ENCODE assay signal across 18 mouse cellular contexts in genomic region chr1:178744526-178744925, GRCm38 (mm10).
A peak's percentile ranks its signal among the peaks of the same experiment; 100 is the strongest.
DNase-seq lines count a peak whose midpoint lies in the region; ATAC-seq lines count a peak whose summit lies in the region.
"Had no signal": no experiment of that assay in that cellular context is flagged by ENCODE, and none has a peak within 500 bp of the region (broad histone marks: within the 10 kb centered on the region; RNA-seq: fewer than 3 reads in every experiment).

No protein-coding gene starts in this region.

- no peaks in the 10 kb centered on the region for H3K9me3 ChIP-seq in hindbrain, embryonic 12.5 days (replicated peaks)
- H3K9me3 ChIP-seq in hindbrain, embryonic 16.5 days (ENCODE audit: control insufficient read depth, low read length) = peaks cover 3% of the 10 kb centered on the region; the same call in 1 of the 2 replicates
- H3K9me3 ChIP-seq: forebrain, embryonic 15.5 days; hindbrain, embryonic 15.5 days had no signal

- peak; percentile 71 to 79 for DNase-seq in cerebellum, adult 18-20 months
- DNase-seq in cerebellum, postnatal 25 days = peak; percentile 71 to 77
- DNase-seq in retina, embryonic 14.5 days (ENCODE audit: low spot score) = peak; percentile 24
- DNase-seq in left cerebral cortex, postnatal 36 days (ENCODE audit: low spot score in 2 of 2) = no peak
- DNase-seq in kidney, adult 18-20 months = no peak
- DNase-seq: adrenal gland, postnatal 25 days; B cell, adult 2 months; heart, adult 18-20 months; kidney, adult 8-10 months; kidney, postnatal 25 days; lung, adult 18-20 months; lung, postnatal 36 days; right cerebral cortex, adult 18-20 months had no signal

- intact Hi-C loops in left cerebral cortex, postnatal 36 days (cut with DNase I) = no loop called here

- ATAC-seq in hindbrain, embryonic 12.5 days (ENCODE audit: low FRiP score) = no peak
- ATAC-seq in hindbrain, embryonic 16.5 days = no peak
- ATAC-seq: forebrain, embryonic 15.5 days had no signal

- H3K4me1 ChIP-seq in hindbrain, embryonic 12.5 days = peaks cover 5% of the 10 kb centered on the region; the same call in 1 of the 2 replicates
- H3K4me1 ChIP-seq in hindbrain, embryonic 16.5 days (ENCODE audit: control insufficient read depth, insufficient read depth, low read depth, low read length) = peaks cover 11% of the 10 kb centered on the region

- WGBS in hindbrain, embryonic 12.5 days = 59% methylated on average over 7 of the region's 7 CpGs
- WGBS in hindbrain, embryonic 16.5 days = 57% methylated on average over 7 of the region's 7 CpGs

- H3K27ac ChIP-seq in hindbrain, embryonic 12.5 days = 0 out of 2 replicates have a peak overlapping the region, but pooled peaks have one; percentile 12
- no peak overlapping the region for H3K27ac ChIP-seq in hindbrain, embryonic 16.5 days (ENCODE audit: low read depth, low read length)
- H3K27ac ChIP-seq: forebrain, embryonic 15.5 days; hindbrain, embryonic 15.5 days had no signal

- no peak overlapping the region for H3K9ac ChIP-seq in hindbrain, embryonic 12.5 days
- no peak overlapping the region for H3K9ac ChIP-seq in hindbrain, embryonic 16.5 days (ENCODE audit: low read depth, low read length)
- H3K9ac ChIP-seq: forebrain, embryonic 15.5 days; hindbrain, embryonic 15.5 days had no signal

- no peaks in the 10 kb centered on the region for H3K36me3 ChIP-seq in hindbrain, embryonic 12.5 days
- no peaks in the 10 kb centered on the region for H3K36me3 ChIP-seq in hindbrain, embryonic 16.5 days (ENCODE audit: control insufficient read depth, insufficient read depth, low read length)
- H3K36me3 ChIP-seq: forebrain, embryonic 15.5 days; hindbrain, embryonic 15.5 days had no signal

- H3K4me3 ChIP-seq in hindbrain, embryonic 12.5 days = no peak overlapping the region
- H3K4me3 ChIP-seq in hindbrain, embryonic 16.5 days (ENCODE audit: low read length) = no peak overlapping the region
- H3K4me3 ChIP-seq: erythroblast, embryonic 14.5 days; forebrain, embryonic 15.5 days; hindbrain, embryonic 15.5 days had no signal

- no peak overlapping the region for H3K4me2 ChIP-seq in hindbrain, embryonic 12.5 days (replicated peaks)
- no peak overlapping the region for H3K4me2 ChIP-seq in hindbrain, embryonic 16.5 days (ENCODE audit: low read length)
- H3K4me2 ChIP-seq: forebrain, embryonic 15.5 days; hindbrain, embryonic 15.5 days had no signal

- H3K27me3 ChIP-seq in hindbrain, embryonic 12.5 days = no peaks in the 10 kb centered on the region
- no peaks in the 10 kb centered on the region for H3K27me3 ChIP-seq in hindbrain, embryonic 16.5 days (replicated peaks; ENCODE audit: control insufficient read depth, insufficient read depth, low read length)
- H3K27me3 ChIP-seq: forebrain, embryonic 15.5 days; hindbrain, embryonic 15.5 days had no signal

Comparison
In these comparisons a context has a peak if more than half of its experiments do, and no peak if none do; other contexts are left out.
1. DNase-seq: peak in cerebellum, adult 18-20 months (2 of 2), cerebellum, postnatal 25 days (2 of 2) and retina, embryonic 14.5 days (single experiment); none in left cerebral cortex, postnatal 36 days (0 of 2) and kidney, adult 18-20 months (single experiment).